In the genomic region with DNA sequence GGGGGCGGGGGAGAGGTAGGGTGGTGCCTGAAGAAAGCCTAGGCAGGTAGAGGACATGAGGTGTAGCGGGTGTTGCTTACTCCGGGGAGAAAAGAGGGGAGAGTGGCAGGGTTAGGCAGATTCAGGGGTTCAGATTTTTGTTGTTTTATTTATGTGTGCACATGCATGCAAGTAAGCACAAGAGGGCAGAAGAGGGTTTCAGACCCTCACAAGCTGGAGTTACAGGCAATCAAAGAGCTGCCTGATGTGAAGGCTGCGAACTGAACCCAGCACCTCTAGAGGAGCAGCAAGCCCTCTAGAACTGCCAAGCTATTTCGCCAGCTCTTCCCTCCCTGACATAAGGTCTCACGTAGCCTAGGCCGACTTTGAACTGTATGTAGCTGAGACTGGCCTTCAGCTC, we compare ENCODE assay signal across 9 mouse cellular contexts. TPM values are rescaled to one million over a fixed set of nuclear protein-coding genes. Genes with fewer than 3 reads are reported as not detected.
DNase-seq lines count a peak whose midpoint lies in the region; ATAC-seq and TF ChIP-seq lines count a peak whose summit lies in the region.
"Had no signal": no experiment of that assay in that cellular context is flagged by ENCODE, and none has a peak within 500 bp of the region (broad histone marks: within the 10 kb centered on the region; RNA-seq: fewer than 3 reads in every experiment).

No protein-coding gene starts in this region.

- no peak for DNase-seq in heart, adult 11 months
- DNase-seq in A20 (ENCODE audit: low read depth, low spot score) (peak; percentile 76), R1 (ENCODE audit: low read depth, low spot score) (peak; percentile 51)
- DNase-seq in limb, embryonic 14.5 days (ENCODE audit: low spot score): peak; percentile 21
- no peak for DNase-seq in testis, postnatal 10 days (ENCODE audit: low spot score)
- no peak for DNase-seq in adrenal gland, postnatal 10 days
- no peak for DNase-seq in yolk sac, embryonic 10.5 days (ENCODE audit: low spot score)

- H3K9ac ChIP-seq in heart, embryonic 15.5 days: no peak overlapping the region
- no peak overlapping the region for H3K9ac ChIP-seq in limb, embryonic 14.5 days (ENCODE audit: low read depth, low read length, severe bottlenecking)

- WGBS in heart, embryonic 15.5 days: 49% methylated on average over 7 of the region's 7 CpGs
- WGBS in limb, embryonic 14.5 days: 50% methylated on average over 7 of the region's 7 CpGs

- TF ChIP-seq POLR2A in limb, embryonic 14.5 days (IDR thresholded peaks at IDR 0.05; ENCODE audit: borderline replicate concordance, extremely low read depth, insufficient read depth, insufficient read length): no peak

- no peak overlapping the region for H3K27ac ChIP-seq in heart, embryonic 15.5 days
- H3K27ac ChIP-seq in limb, embryonic 14.5 days (replicated peaks; ENCODE audit: low read depth, low read length): no peak overlapping the region

- H3K27me3 ChIP-seq in heart, embryonic 15.5 days: 0 out of 2 replicates have a peak, but pooled peaks cover 4% of the 10 kb centered on the region
- H3K27me3 ChIP-seq in limb, embryonic 14.5 days (ENCODE audit: control insufficient read depth, insufficient read depth, low read length): no peaks in the 10 kb centered on the region

- H3K4me2 ChIP-seq in heart, embryonic 15.5 days: peak overlapping the region; percentile 92
- H3K4me2 ChIP-seq in limb, embryonic 14.5 days (replicated peaks; ENCODE audit: low read depth, low read length, severe bottlenecking): 0 out of 2 replicates have a peak overlapping the region, but pooled peaks have one; percentile 87

- peaks cover 19% of the 10 kb centered on the region for H3K4me1 ChIP-seq in heart, embryonic 15.5 days (replicated peaks)
- peaks cover 8% of the 10 kb centered on the region; the same call in 1 of the 2 replicates for H3K4me1 ChIP-seq in limb, embryonic 14.5 days (ENCODE audit: control insufficient read depth, insufficient read depth, low read length)

- ATAC-seq in heart, embryonic 15.5 days (replicated peaks; ENCODE audit: insufficient number of reproducible peaks, insufficient read depth, low FRiP score, low read depth): no peak
- no peak for ATAC-seq in limb, embryonic 14.5 days (ENCODE audit: low FRiP score, low read depth)

- no peaks in the 10 kb centered on the region for H3K9me3 ChIP-seq in heart, embryonic 15.5 days (replicated peaks)
- no peaks in the 10 kb centered on the region for H3K9me3 ChIP-seq in limb, embryonic 14.5 days (ENCODE audit: control insufficient read depth, low read length)

- 0 out of 2 replicates have a peak overlapping the region, but pooled peaks have one; percentile 70 for H3K4me3 ChIP-seq in heart, embryonic 15.5 days
- H3K4me3 ChIP-seq in limb, embryonic 14.5 days (replicated peaks; ENCODE audit: low read length): no peak overlapping the region

- no peaks in the 10 kb centered on the region for H3K36me3 ChIP-seq in heart, embryonic 15.5 days
- no peaks in the 10 kb centered on the region for H3K36me3 ChIP-seq in limb, embryonic 14.5 days (ENCODE audit: control insufficient read depth, insufficient read depth, low read length)

RNA-seq across cellular contexts. Expression of a gene that starts 0.8 kb away (rescaled TPM):
- 6.6 and 10.0 TPM in 2 replicates for polyA plus RNA-seq in heart, embryonic 15.5 days (2015; fragmentation: Nextera tagmentation; extraction: Ambion mirVana)
- polyA plus RNA-seq in limb, embryonic 14.5 days (2012; rRNA removed): 29.0 and 33.4 TPM in 2 replicates
- polyA plus RNA-seq in limb, embryonic 14.5 days (2014; fragmentation: Nextera tagmentation; extraction: Ambion mirVana): 18.0 and 19.7 TPM in 2 replicates
- 10 to 100 TPM; 31.3 to 40.0 TPM for total RNA-seq in adrenal gland, postnatal 10 days (2021)

RNA-seq across cellular contexts. Expression of a gene that starts 29.8 kb away (rescaled TPM):
- 14.5 and 19.2 TPM in 2 replicates for polyA plus RNA-seq in heart, embryonic 15.5 days (2015; fragmentation: Nextera tagmentation; extraction: Ambion mirVana)
- polyA plus RNA-seq in limb, embryonic 14.5 days (2012; rRNA removed): 49.2 and 63.9 TPM in 2 replicates
- 31.5 and 34.6 TPM in 2 replicates for polyA plus RNA-seq in limb, embryonic 14.5 days (2014; fragmentation: Nextera tagmentation; extraction: Ambion mirVana)
- total RNA-seq in adrenal gland, postnatal 10 days (2021): 10 to 100 TPM; 40.5 to 43.7 TPM

RNA-seq across cellular contexts. Expression of a gene that starts 30.6 kb away (rescaled TPM):
- not detected in 2 replicates for polyA plus RNA-seq in heart, embryonic 15.5 days (2015; fragmentation: Nextera tagmentation; extraction: Ambion mirVana)
- polyA plus RNA-seq in limb, embryonic 14.5 days (2012; rRNA removed): not detected in 2 replicates
- not detected in 2 replicates for polyA plus RNA-seq in limb, embryonic 14.5 days (2014; fragmentation: Nextera tagmentation; extraction: Ambion mirVana)
- not detected for total RNA-seq in adrenal gland, postnatal 10 days (2021)
- total RNA-seq: layer of hippocampus, adult 18-20 months had no signal

RNA-seq across cellular contexts. Expression of a gene that starts 41.1 kb away (rescaled TPM):
- 54.5 and 55.3 TPM in 2 replicates for polyA plus RNA-seq in heart, embryonic 15.5 days (2015; fragmentation: Nextera tagmentation; extraction: Ambion mirVana)
- polyA plus RNA-seq in limb, embryonic 14.5 days (2012; rRNA removed): 47.0 and 54.8 TPM in 2 replicates
- polyA plus RNA-seq in limb, embryonic 14.5 days (2014; fragmentation: Nextera tagmentation; extraction: Ambion mirVana): 75.3 and 75.5 TPM in 2 replicates
- 10 to 100 TPM; 58.2 to 59.4 TPM for total RNA-seq in adrenal gland, postnatal 10 days (2021)

RNA-seq across cellular contexts. Expression of a gene that starts 41.1 kb away (rescaled TPM):
- polyA plus RNA-seq in heart, embryonic 15.5 days (2015; fragmentation: Nextera tagmentation; extraction: Ambion mirVana): 434 and 453 TPM in 2 replicates
- 1,573 and 1,838 TPM in 2 replicates for polyA plus RNA-seq in limb, embryonic 14.5 days (2012; rRNA removed)
- polyA plus RNA-seq in limb, embryonic 14.5 days (2014; fragmentation: Nextera tagmentation; extraction: Ambion mirVana): 948 and 968 TPM in 2 replicates
- 1,000 to 10,000 TPM; 1,154 to 1,182 TPM for total RNA-seq in adrenal gland, postnatal 10 days (2021)

Comparison
In these comparisons a context has a peak if more than half of its experiments do, and no peak if none do; other contexts are left out.
1. DNase-seq: peak in A20 (single experiment), R1 (single experiment) and limb, embryonic 14.5 days (single experiment); none in heart, adult 11 months (single experiment), testis, postnatal 10 days (single experiment), adrenal gland, postnatal 10 days (single experiment) and yolk sac, embryonic 10.5 days (single experiment).